Mouse (Mus musculus) G1E (cell line): ENCODE measurements at regions not wholly inside any gene's neighbourhood (a gene's known extent, or its start where the extent isn't known, plus 50 kb on each side); places are given as distances from the start of the nearest gene placed in this dataset.

Source experiments
- CTCF ChIP-seq: IDR thresholded peaks from 2 replicates; pipeline ENCODE4 v1.5.1; 2012; ENCODE audit warnings: low read depth, low read length, inconsistent platforms, mixed read lengths
- GATA1 ChIP-seq: IDR thresholded peaks from 2 replicates; pipeline ENCODE4 v1.6.1; 2012; ENCODE audit warnings: borderline replicate concordance, low read length, inconsistent platforms, mixed read lengths
- GATA2 ChIP-seq: IDR thresholded peaks from 2 replicates; pipeline ENCODE4 v1.6.1; 2012; ENCODE audit warnings: low read depth, low read length, inconsistent platforms, borderline replicate concordance
- POLR2AphosphoS5 ChIP-seq: IDR thresholded peaks from 2 replicates; pipeline ENCODE4 v1.6.1; 2012; ENCODE audit warnings: low read depth, low read length, inconsistent platforms; ENCODE audit not compliant: insufficient replicate concordance
- TAL1 ChIP-seq: conservative IDR thresholded peaks from 2 replicates; pipeline ENCODE4 v1.6.1; 2012; ENCODE audit warnings: low read depth, low read length, inconsistent platforms, mixed read lengths

- no peak for TF ChIP-seq CTCF
- TF ChIP-seq TAL1 = no peak
- TF ChIP-seq GATA1 = no peak
- no peak for TF ChIP-seq GATA2
- no peak for TF ChIP-seq POLR2AphosphoS5
Measured at GRCm38 (mm10) chr10:117431086-117431619, 51.3 kb upstream of the Cpsf6 start.
